Mouse (Mus musculus) lung, postnatal 10 days (tissue): ENCODE measurements at regions not wholly inside any gene's neighbourhood (a gene's known extent, or its start where the extent isn't known, plus 50 kb on each side); places are given as distances from the start of the nearest gene placed in this dataset.
"Not testable (repeated sequence)": the region's sequence is repeated elsewhere in the genome, so short reads cannot be mapped to it uniquely, and the experiment has no call there.

Experiments
- DNase-seq: peaks from one replicate; pipeline ENCODE4 v3.0.0; 2021

GRCm38 (mm10) chr12:97218445-97218844 is 1040.8 kb downstream of the Galc start:
- no peak for DNase-seq

GRCm38 (mm10) chr12:97217608-97218007 is 1041.7 kb downstream of the Galc start:
- DNase-seq = no peak

GRCm38 (mm10) chr12:97203636-97204389 is 1055.4 kb downstream of the Galc start:
- no peak for DNase-seq

GRCm38 (mm10) chr12:97161853-97162252 is 1097.4 kb downstream of the Galc start:
- no peak for DNase-seq

GRCm38 (mm10) chr12:97161429-97161828 is 1097.8 kb downstream of the Galc start:
- no peak for DNase-seq

- no peak for DNase-seq
Observed at GRCm38 (mm10) chr12:97158332-97158731, 1100.9 kb downstream of the Galc start.

- DNase-seq = no peak
Observed at GRCm38 (mm10) chr12:97157748-97158147, 1101.5 kb downstream of the Galc start.

- no peak for DNase-seq
Observed at GRCm38 (mm10) chr12:97156499-97157110, 1102.7 kb downstream of the Galc start.

- no peak for DNase-seq
Observed at GRCm38 (mm10) chr12:97142720-97143119, 1116.5 kb downstream of the Galc start.

GRCm38 (mm10) chr12:97137924-97138323 is 1121.3 kb downstream of the Galc start:
- DNase-seq = no peak

- DNase-seq = peak; percentile 23
Observed at GRCm38 (mm10) chr12:97130276-97130675, 1129.0 kb downstream of the Galc start.

- DNase-seq = no peak
Observed at GRCm38 (mm10) chr12:97090577-97091214, 1168.6 kb downstream of the Galc start.

- DNase-seq = not testable (repeated sequence)
Observed at GRCm38 (mm10) chr12:97061352-97061895, 1197.8 kb downstream of the Galc start.

GRCm38 (mm10) chr12:97047674-97048073 is 1211.6 kb downstream of the Galc start:
- DNase-seq = no peak
